23 mouse cellular contexts compared by ENCODE assay signal in genomic region chr11:28883106-28883505, GRCm38 (mm10). TPM values are rescaled to one million over a fixed set of nuclear protein-coding genes. Genes with fewer than 3 reads are reported as not detected.
"Had no signal": no experiment of that assay in that cellular context is flagged by ENCODE, and none has a peak within 500 bp of the region (broad histone marks: within the 10 kb centered on the region; RNA-seq: fewer than 3 reads in every experiment).

No protein-coding gene starts in this region.

- H3K27me3 ChIP-seq: liver, embryonic 12.5 days; megakaryocyte, embryonic 14.5 days; midbrain, embryonic 13.5 days; midbrain, embryonic 15.5 days; neural tube, embryonic 13.5 days; neural tube, embryonic 15.5 days; stomach, embryonic 15.5 days had no signal

- DNase-seq: lung, adult 18-20 months; lung, embryonic 14.5 days; lung, postnatal 10 days; lung, postnatal 36 days; retina, postnatal 1 day; right cerebral cortex, adult 18-20 months; right cerebral cortex, postnatal 25 days; right cerebral cortex, postnatal 4 days; thymus, adult 18-20 months; thymus, postnatal 14 days; thymus, postnatal 4 days had no signal

- H3K4me1 ChIP-seq: liver, embryonic 12.5 days; megakaryocyte, embryonic 14.5 days; midbrain, embryonic 13.5 days; midbrain, embryonic 15.5 days; neural tube, embryonic 13.5 days; neural tube, embryonic 15.5 days; stomach, embryonic 15.5 days had no signal

- H3K4me3 ChIP-seq: liver, embryonic 12.5 days; megakaryocyte, embryonic 14.5 days; midbrain, embryonic 13.5 days; midbrain, embryonic 15.5 days; myocyte; neural tube, embryonic 13.5 days; neural tube, embryonic 15.5 days; stomach, embryonic 15.5 days had no signal

- H3K27ac ChIP-seq: liver, embryonic 12.5 days; liver, embryonic 14.5 days; macrophage; midbrain, embryonic 13.5 days; midbrain, embryonic 15.5 days; neural tube, embryonic 13.5 days; neural tube, embryonic 15.5 days; stomach, embryonic 15.5 days; stomach, postnatal 0 days had no signal

- H3K36me3 ChIP-seq: liver, embryonic 12.5 days; midbrain, embryonic 13.5 days; midbrain, embryonic 15.5 days; neural tube, embryonic 13.5 days; neural tube, embryonic 15.5 days; stomach, embryonic 15.5 days had no signal

RNA-seq across cellular contexts. Expression of gene Efemp1, which starts 30.1 kb away (rescaled TPM):
- total RNA-seq: megakaryocyte progenitor cell, adult 5-6 weeks had no signal
- polyA plus RNA-seq: macrophage had no signal
